40 mouse cellular contexts compared by ENCODE assay signal in the genomic region with DNA sequence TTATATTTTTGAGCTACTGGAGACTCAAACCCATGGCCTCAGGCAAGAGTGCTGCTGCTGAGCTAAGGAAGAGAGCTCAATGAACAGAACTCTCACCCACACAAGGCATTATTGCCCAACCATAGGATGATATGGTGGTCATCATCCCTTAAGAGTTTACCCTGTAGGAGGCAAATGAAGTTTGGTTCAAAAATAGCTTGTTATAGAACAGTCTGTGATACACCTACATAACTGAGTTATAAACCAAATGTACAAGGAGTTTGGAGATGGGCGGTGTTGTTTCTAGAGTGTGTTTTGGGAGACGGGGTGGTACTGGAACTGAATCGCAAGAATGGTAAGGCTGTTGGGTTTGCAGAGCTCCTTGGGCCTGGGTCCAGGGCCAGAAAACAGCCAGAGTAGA. TPM values are rescaled to one million over a fixed set of nuclear protein-coding genes. Genes with fewer than 3 reads are reported as not detected.
"Had no signal": no experiment of that assay in that cellular context is flagged by ENCODE, and none has a peak within 500 bp of the region (broad histone marks: within the 10 kb centered on the region; RNA-seq: fewer than 3 reads in every experiment).

No protein-coding gene starts in this region.

- DNase-seq: cerebellum, adult 18-20 months; cerebellum, adult 2 months; cerebellum, adult 8-10 months; cerebellum, adult 9-10 months; cerebellum, adult 9-11 months; cerebellum, postnatal 10 days; cerebellum, postnatal 14 days; cerebellum, postnatal 25 days; cerebellum, postnatal 36 days; embryo, embryonic 11 days; forebrain, postnatal 0 days; gastrocnemius, adult 2 months; gastrocnemius, postnatal 10 days; gastrocnemius, postnatal 14 days; gastrocnemius, postnatal 25 days; gastrocnemius, postnatal 36 days; heart, adult 11 months; heart, adult 18-20 months; heart, adult 2 months had no signal

- H3K27ac ChIP-seq: embryonic facial prominence, embryonic 10.5 days; embryonic facial prominence, embryonic 12.5 days; embryonic facial prominence, embryonic 13.5 days; embryonic facial prominence, embryonic 15.5 days; forebrain, embryonic 10.5 days; forebrain, embryonic 12.5 days; forebrain, embryonic 13.5 days; forebrain, embryonic 15.5 days; gastrocnemius, adult 2 months; heart, adult 2 months had no signal

- H3K4me3 ChIP-seq: embryonic facial prominence, embryonic 10.5 days; embryonic facial prominence, embryonic 12.5 days; embryonic facial prominence, embryonic 13.5 days; embryonic facial prominence, embryonic 15.5 days; erythroblast, embryonic 14.5 days; forebrain, embryonic 10.5 days; forebrain, embryonic 12.5 days; forebrain, embryonic 13.5 days; forebrain, embryonic 15.5 days; gastrocnemius, adult 2 months; heart, adult 2 months had no signal

- ATAC-seq: forebrain, embryonic 13.5 days; forebrain, embryonic 14.5 days; forebrain, embryonic 15.5 days; forebrain, embryonic 16.5 days; forebrain, postnatal 0 days had no signal

- H3K4me1 ChIP-seq: embryonic facial prominence, embryonic 10.5 days; embryonic facial prominence, embryonic 12.5 days; embryonic facial prominence, embryonic 13.5 days; embryonic facial prominence, embryonic 15.5 days; forebrain, embryonic 10.5 days; forebrain, embryonic 12.5 days; forebrain, embryonic 13.5 days; forebrain, embryonic 15.5 days had no signal

RNA-seq across cellular contexts. Expression of gene Dnajc5g, which starts 36.3 kb away (rescaled TPM):
- total RNA-seq: common myeloid progenitor, adult 5-6 weeks; forebrain, postnatal 0 days; gastrocnemius, adult 18-20 months; gastrocnemius, adult 2 months; gastrocnemius, adult 8-10 months; gastrocnemius, postnatal 10 days; gastrocnemius, postnatal 14 days; gastrocnemius, postnatal 25 days; gastrocnemius, postnatal 36 days; gastrocnemius, postnatal 4 days; granulocyte monocyte progenitor cell, adult 5-6 weeks; heart, adult 18-20 months; heart, adult 2 months; heart, adult 8-10 months had no signal
- polyA plus RNA-seq: cerebellum, adult 2 months; embryonic facial prominence, embryonic 10.5 days; embryonic facial prominence, embryonic 11.5 days; embryonic facial prominence, embryonic 12.5 days; embryonic facial prominence, embryonic 13.5 days; embryonic facial prominence, embryonic 14.5 days; embryonic facial prominence, embryonic 15.5 days; erythroblast, embryonic 14.5 days; forebrain, embryonic 10.5 days; forebrain, embryonic 11.5 days; forebrain, embryonic 12.5 days; forebrain, embryonic 13.5 days; forebrain, embryonic 14.5 days; forebrain, embryonic 15.5 days; forebrain, embryonic 16.5 days; forebrain, postnatal 0 days; frontal cortex, adult 2 months; heart, adult 2 months had no signal

RNA-seq across cellular contexts. Expression of gene Slc30a3, which starts 38.2 kb away (rescaled TPM):
- total RNA-seq: common myeloid progenitor, adult 5-6 weeks; gastrocnemius, adult 2 months; gastrocnemius, postnatal 36 days; gastrocnemius, postnatal 4 days; granulocyte monocyte progenitor cell, adult 5-6 weeks; heart, adult 18-20 months had no signal
- polyA plus RNA-seq: erythroblast, embryonic 14.5 days had no signal
